Mouse (Mus musculus) liver, adult 2 months (tissue): Measurements from ENCODE around the gene Psme3. TPM values are rescaled to one million over a fixed set of nuclear protein-coding genes. Genes with fewer than 3 reads are reported as not detected.

Source experiments
- DNase-seq: peaks from one replicate; pipeline ENCODE4 v3.0.0-alpha.2; 2011; ENCODE audit warnings: low read depth, low spot score; ENCODE audit errors: extremely low read depth
- H3K27ac ChIP-seq: fragments of 200-500 bp; replicated peaks from 2 replicates; pipeline ENCODE4 v1.5.1; 2012; ENCODE audit warnings: low read depth, mild to moderate bottlenecking, control low read depth, inconsistent platforms, low read length; ENCODE audit not compliant: insufficient read depth
- H3K27me3 ChIP-seq: fragments of 200-500 bp; 2 replicates; pipeline ENCODE4 v1.6.1; 2012; ENCODE audit warnings: mild to moderate bottlenecking, moderate library complexity, low read length, inconsistent platforms; ENCODE audit not compliant: control insufficient read depth, insufficient read depth
- H3K36me3 ChIP-seq: fragments of 200-500 bp; 2 replicates; pipeline ENCODE4 v1.6.1; 2012; ENCODE audit warnings: low read length, inconsistent platforms; ENCODE audit not compliant: control insufficient read depth, insufficient read depth
- H3K4me1 ChIP-seq: fragments of 200-500 bp; 2 replicates; pipeline ENCODE4 v1.6.1; 2011; ENCODE audit warnings: low read length; ENCODE audit not compliant: control insufficient read depth, insufficient read depth
- H3K4me3 ChIP-seq: fragments of 200-500 bp; 2 replicates; pipeline ENCODE4 v1.5.1; 2011; ENCODE audit warnings: low read depth, mild to moderate bottlenecking, control low read depth, low read length, moderate library complexity; ENCODE audit not compliant: insufficient read depth
- H3K79me2 ChIP-seq: fragments of 200-500 bp; 2 replicates; pipeline ENCODE4 v1.6.1; 2012; ENCODE audit warnings: inconsistent platforms, mild to moderate bottlenecking, low read length, moderate library complexity; ENCODE audit not compliant: control insufficient read depth, insufficient read depth
- H3K9ac ChIP-seq: fragments of 200-500 bp; 2 replicates; pipeline ENCODE4 v1.6.1; 2012; ENCODE audit warnings: low read depth, mild to moderate bottlenecking, control low read depth, inconsistent platforms, low read length
- CTCF ChIP-seq: fragments of 200-500 bp; IDR thresholded peaks from 2 replicates; pipeline ENCODE4 v1.5.1; 2011; ENCODE audit warnings: low read depth, low read length, control low read depth
- POLR2A ChIP-seq: fragments of 200-500 bp; IDR thresholded peaks from 2 replicates; pipeline ENCODE4 v1.6.1; 2011; ENCODE audit warnings: low read length, control low read depth; ENCODE audit not compliant: insufficient read depth; ENCODE audit errors: extremely low read depth
- WGBS: fragments of 180-500 bp; shearing (Covaris S2); methylation state at CpG from one replicate; pipeline ENCODE4 v1.1.7; 2018; 5-methylcytosine and 5-hydroxymethylcytosine counted together
- polyA plus RNA-seq: library from polyadenylated mRNA; depleted of rRNA; stranded (reverse); fragments of >200 nt; gene quantifications from 2 replicates; pipeline ENCODE4 v1.2.3, GENCODE M21; 2012
- total RNA-seq: library from RNA; depleted of rRNA; stranded (reverse); fragments of >200 nt; gene quantifications from 2 replicates; pipeline ENCODE4 v1.2.3, GENCODE M21; 2014

Psme3 gene
- total and polyA plus RNA-seq, 2 experiments = 15.8 to 37.9 TPM

- H3K4me1 ChIP-seq = peaks cover 1% of the 10 kb centered on the region; the same call in 1 of the 2 replicates
- WGBS = 77% methylated on average over 9 of the region's 9 CpGs
- H3K4me3 ChIP-seq = no peak overlapping the region
- no peak overlapping the region for H3K27ac ChIP-seq
- H3K79me2 ChIP-seq = no peaks in the 10 kb centered on the region
- DNase-seq = no peak
- no peaks in the 10 kb centered on the region for H3K27me3 ChIP-seq
- H3K36me3 ChIP-seq = no peaks in the 10 kb centered on the region
- TF ChIP-seq POLR2A = no peak
- TF ChIP-seq CTCF = peak; percentile 72
- no peak overlapping the region for H3K9ac ChIP-seq
Measured at GRCm38 (mm10) chr11:101335685-101336084, 19.7 kb downstream of the Psme3 start.

- Histone ChIP-seq H3K79me2 (no peaks in the 10 kb centered on the region), H3K27me3 (no peaks in the 10 kb centered on the region), H3K36me3 (no peaks in the 10 kb centered on the region), H3K27ac (no peak overlapping the region), H3K4me1 (peaks cover 1% of the 10 kb centered on the region; the same call in 1 of the 2 replicates), H3K4me3 (no peak overlapping the region), H3K9ac (no peak overlapping the region)
- no peak for DNase-seq
- TF ChIP-seq CTCF = no peak
- TF ChIP-seq POLR2A = no peak
- 18% methylated on average over 9 of the region's 9 CpGs for WGBS
Measured at GRCm38 (mm10) chr11:101338123-101338760, 22.2 kb downstream of the Psme3 start.

- Histone ChIP-seq H3K36me3 (no peaks in the 10 kb centered on the region), H3K27me3 (no peaks in the 10 kb centered on the region), H3K4me1 (peaks cover 12% of the 10 kb centered on the region; the same call in 1 of the 2 replicates), H3K9ac (no peak overlapping the region), H3K4me3 (no peak overlapping the region), H3K27ac (no peak overlapping the region), H3K79me2 (no peaks in the 10 kb centered on the region)
- WGBS = 83% methylated on average over 10 of the region's 10 CpGs
- DNase-seq = no peak
- TF ChIP-seq CTCF = 0 out of 2 replicates have a peak, but pooled peaks have one; percentile 27
- TF ChIP-seq POLR2A = no peak
Measured at GRCm38 (mm10) chr11:101347083-101347775, 31.2 kb downstream of the Psme3 start.

- 83% methylated on average over 7 of the region's 7 CpGs for WGBS
- no peak overlapping the region for H3K4me3 ChIP-seq
- no peak for DNase-seq
- H3K4me1 ChIP-seq = peaks cover 24% of the 10 kb centered on the region
- no peak overlapping the region for H3K27ac ChIP-seq
- H3K9ac ChIP-seq = no peak overlapping the region
- H3K27me3 ChIP-seq = no peaks in the 10 kb centered on the region
- TF ChIP-seq POLR2A (no peak), CTCF (no peak)
- H3K36me3 ChIP-seq = no peaks in the 10 kb centered on the region
- no peaks in the 10 kb centered on the region for H3K79me2 ChIP-seq
Measured at GRCm38 (mm10) chr11:101348774-101349173, 32.8 kb downstream of the Psme3 start.

- no peak overlapping the region for H3K4me3 ChIP-seq
- no peak overlapping the region for H3K27ac ChIP-seq
- no peaks in the 10 kb centered on the region for H3K36me3 ChIP-seq
- H3K79me2 ChIP-seq = no peaks in the 10 kb centered on the region
- DNase-seq = no peak
- no peak overlapping the region for H3K9ac ChIP-seq
- 89% methylated on average over 3 of the region's 3 CpGs for WGBS
- TF ChIP-seq POLR2A = no peak
- TF ChIP-seq CTCF = no peak
- H3K27me3 ChIP-seq = no peaks in the 10 kb centered on the region
- H3K4me1 ChIP-seq = peaks cover 28% of the 10 kb centered on the region
Measured at GRCm38 (mm10) chr11:101349216-101349615, 33.2 kb downstream of the Psme3 start.

GRCm38 (mm10) chr11:101351100-101351720, 35.2 kb downstream of the Psme3 start:
- Histone ChIP-seq H3K27me3 (no peaks in the 10 kb centered on the region), H3K36me3 (no peaks in the 10 kb centered on the region), H3K9ac (peak overlapping the region; percentile 40), H3K27ac (peak overlapping the region; percentile 93), H3K79me2 (no peaks in the 10 kb centered on the region), H3K4me3 (no peak overlapping the region), H3K4me1 (peaks cover 41% of the 10 kb centered on the region)
- peak; percentile 97 for DNase-seq
- TF ChIP-seq CTCF = no peak
- no peak for TF ChIP-seq POLR2A
- WGBS = 31% methylated on average over 11 of the region's 11 CpGs
